Comparison of ENCODE assay signal across 1 mouse cellular context in genomic region chr7:15953307-15954074, GRCm38 (mm10).
TF ChIP-seq lines count a peak whose summit lies in the region.

No protein-coding gene starts in this region.

TF ChIP-seq in MEL, 35 proteins besides CTCF, POLR2A, EP300 and RAD21 (continued from another document):
- TF ChIP-seq GATA1 (IDR thresholded peaks at IDR 0.05; ENCODE audit: low read depth, low read length) = peak; percentile 59; the same call in 1 of the 2 replicates
- no peak for TF ChIP-seq GABPA (IDR thresholded peaks at IDR 0.05; ENCODE audit: low read depth, low read length)
- TF ChIP-seq NRF1 (IDR thresholded peaks at IDR 0.05; ENCODE audit: insufficient read depth, low read depth, low read length, poor library complexity, severe bottlenecking) = no peak
- TF ChIP-seq TBP (IDR thresholded peaks at IDR 0.05; ENCODE audit: low read depth, low read length) = no peak
- TF ChIP-seq ETS1 (IDR thresholded peaks at IDR 0.05; ENCODE audit: low read depth, low read length) = peak; percentile 59; the same call in 1 of the 2 replicates
- TF ChIP-seq ZMIZ1 (IDR thresholded peaks at IDR 0.05; ENCODE audit: low read depth, low read length) = 0 out of 2 replicates have a peak, but pooled peaks have one; percentile 17
- TF ChIP-seq CHD2 (IDR thresholded peaks at IDR 0.05; ENCODE audit: low read length) = no peak
- TF ChIP-seq HCFC1 (IDR thresholded peaks at IDR 0.05; ENCODE audit: low read depth, low read length) = no peak
- no peak for TF ChIP-seq MEF2A (IDR thresholded peaks at IDR 0.05; ENCODE audit: extremely low read depth, insufficient replicate concordance, low read depth, low read length, poor library complexity, severe bottlenecking)
- peak; percentile 6; the same call in 1 of the 2 replicates for TF ChIP-seq RCOR1 (IDR thresholded peaks at IDR 0.05; ENCODE audit: low read depth, low read length)
- peak; percentile 77 for TF ChIP-seq MAX (IDR thresholded peaks at IDR 0.05; ENCODE audit: low read length)
- no peak for TF ChIP-seq ZKSCAN1 (IDR thresholded peaks at IDR 0.05; ENCODE audit: low read depth, low read length)
- TF ChIP-seq SIN3A (IDR thresholded peaks at IDR 0.05; ENCODE audit: low read length) = peak; percentile 28
- TF ChIP-seq ZNF384 (IDR thresholded peaks at IDR 0.05; ENCODE audit: low read depth, low read length) = 0 out of 2 replicates have a peak, but pooled peaks have one; percentile 34
- peak; percentile 76 for TF ChIP-seq MYB (IDR thresholded peaks at IDR 0.05; ENCODE audit: low read depth, low read length)
- peak; percentile 49 for TF ChIP-seq MXI1 (IDR thresholded peaks at IDR 0.05; ENCODE audit: low read depth, low read length)
- TF ChIP-seq E2F4 (IDR thresholded peaks at IDR 0.05; ENCODE audit: borderline replicate concordance, low read depth, low read length) = 0 out of 2 replicates have a peak, but pooled peaks have one; percentile 23
- TF ChIP-seq USF2 (IDR thresholded peaks at IDR 0.05; ENCODE audit: borderline replicate concordance in 1 of 2, insufficient read depth in 1 of 2, low read depth in 1 of 2, low read length in 2 of 2) = no peak
- no peak for TF ChIP-seq POLR2AphosphoS5 (IDR thresholded peaks at IDR 0.05; ENCODE audit: borderline replicate concordance, low read depth, low read length)
- peak; percentile 63 for TF ChIP-seq SMC3 (IDR thresholded peaks at IDR 0.05; ENCODE audit: low read depth, low read length)
- TF ChIP-seq MAFK (IDR thresholded peaks at IDR 0.05; ENCODE audit: borderline replicate concordance, low read depth, low read length) = no peak
- TF ChIP-seq CHD1 (IDR thresholded peaks at IDR 0.05; ENCODE audit: low read depth, low read length) = no peak
- no peak for TF ChIP-seq ELF1 (IDR thresholded peaks at IDR 0.05; ENCODE audit: low read depth, low read length)
- TF ChIP-seq ZC3H11A (IDR thresholded peaks at IDR 0.05; ENCODE audit: low read depth, low read length) = no peak
